Mouse (Mus musculus) midbrain, embryonic 15.5 days (tissue): ENCODE measurements at regions not wholly inside any gene's neighbourhood (a gene's known extent, or its start where the extent isn't known, plus 50 kb on each side); places are given as distances from the start of the nearest gene placed in this dataset.
A peak's percentile ranks its signal among the peaks of the same experiment; 100 is the strongest.

ENCODE experiments used
- ATAC-seq: fragments of 200-750 bp; cut with Nextera tagmentation; replicated peaks from 2 replicates; pipeline ENCODE4 v1.8.0; 2017; ENCODE audit warnings: moderate TSS enrichment
- H3K27ac ChIP-seq: fragments of 300-500 bp; sonication (generic); 2 replicates; pipeline ENCODE4 v1.5.1; 2015; ENCODE audit warnings: mild to moderate bottlenecking, inconsistent platforms
- H3K27me3 ChIP-seq: fragments of 300-500 bp; sonication (generic); replicated peaks from 2 replicates; pipeline ENCODE4 v1.6.1; 2015; ENCODE audit warnings: inconsistent platforms
- H3K36me3 ChIP-seq: fragments of 300-500 bp; sonication (generic); replicated peaks from 2 replicates; pipeline ENCODE4 v1.6.1; 2015; ENCODE audit warnings: inconsistent platforms
- H3K4me1 ChIP-seq: fragments of 300-500 bp; sonication (generic); 2 replicates; pipeline ENCODE4 v1.6.1; 2015; ENCODE audit warnings: inconsistent platforms
- H3K4me2 ChIP-seq: fragments of 300-500 bp; sonication (generic); 2 replicates; pipeline ENCODE4 v1.6.1; 2015; ENCODE audit warnings: inconsistent platforms, mild to moderate bottlenecking, moderate library complexity
- H3K4me3 ChIP-seq: fragments of 300-500 bp; sonication (generic); 2 replicates; pipeline ENCODE4 v1.5.1; 2015; ENCODE audit warnings: mild to moderate bottlenecking, inconsistent platforms
- H3K9ac ChIP-seq: fragments of 300-500 bp; sonication (generic); 2 replicates; pipeline ENCODE4 v1.6.1; 2015; ENCODE audit warnings: mild to moderate bottlenecking, inconsistent platforms
- H3K9me3 ChIP-seq: fragments of 300-500 bp; sonication (generic); 2 replicates; pipeline ENCODE4 v1.6.1; 2016; ENCODE audit warnings: inconsistent platforms
- WGBS: fragments of 180-500 bp; shearing (Covaris S2); methylation state at CpG from one replicate; pipeline ENCODE4 v1.1.7; 2015; ENCODE audit warnings: mixed read lengths; 5-methylcytosine and 5-hydroxymethylcytosine counted together

DNA sequence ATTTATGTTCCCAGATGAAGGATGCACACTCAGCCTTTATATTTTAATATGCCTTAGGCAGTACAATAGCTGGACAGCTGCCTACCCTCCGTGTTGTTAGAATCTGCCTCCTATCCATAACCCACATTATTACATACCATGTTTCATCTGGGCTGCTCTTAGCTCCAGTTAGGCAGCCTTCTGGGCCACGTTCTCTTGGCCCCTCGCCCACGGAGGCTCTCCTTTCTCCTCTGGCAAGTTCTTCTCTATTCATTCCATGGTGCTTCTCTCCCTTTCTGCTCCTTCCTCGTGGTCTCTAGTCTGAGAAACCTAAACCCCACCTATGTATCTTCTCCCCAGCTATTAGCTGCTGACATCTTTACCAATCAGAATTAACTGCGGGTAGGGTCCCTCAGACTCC is 152.7 kb upstream of the Hs6st1 start:
- no peaks in the 10 kb centered on the region for H3K36me3 ChIP-seq
- 93% methylated on average over 6 of the region's 6 CpGs for WGBS
- H3K4me1 ChIP-seq, result peaks cover 9% of the 10 kb centered on the region
- H3K9me3 ChIP-seq, result no peaks in the 10 kb centered on the region
- no peak for ATAC-seq
- no peak overlapping the region for H3K27ac ChIP-seq
- no peak overlapping the region for H3K4me3 ChIP-seq
- H3K27me3 ChIP-seq, result no peaks in the 10 kb centered on the region
- H3K9ac ChIP-seq, result no peak overlapping the region
- no peak overlapping the region for H3K4me2 ChIP-seq

DNA sequence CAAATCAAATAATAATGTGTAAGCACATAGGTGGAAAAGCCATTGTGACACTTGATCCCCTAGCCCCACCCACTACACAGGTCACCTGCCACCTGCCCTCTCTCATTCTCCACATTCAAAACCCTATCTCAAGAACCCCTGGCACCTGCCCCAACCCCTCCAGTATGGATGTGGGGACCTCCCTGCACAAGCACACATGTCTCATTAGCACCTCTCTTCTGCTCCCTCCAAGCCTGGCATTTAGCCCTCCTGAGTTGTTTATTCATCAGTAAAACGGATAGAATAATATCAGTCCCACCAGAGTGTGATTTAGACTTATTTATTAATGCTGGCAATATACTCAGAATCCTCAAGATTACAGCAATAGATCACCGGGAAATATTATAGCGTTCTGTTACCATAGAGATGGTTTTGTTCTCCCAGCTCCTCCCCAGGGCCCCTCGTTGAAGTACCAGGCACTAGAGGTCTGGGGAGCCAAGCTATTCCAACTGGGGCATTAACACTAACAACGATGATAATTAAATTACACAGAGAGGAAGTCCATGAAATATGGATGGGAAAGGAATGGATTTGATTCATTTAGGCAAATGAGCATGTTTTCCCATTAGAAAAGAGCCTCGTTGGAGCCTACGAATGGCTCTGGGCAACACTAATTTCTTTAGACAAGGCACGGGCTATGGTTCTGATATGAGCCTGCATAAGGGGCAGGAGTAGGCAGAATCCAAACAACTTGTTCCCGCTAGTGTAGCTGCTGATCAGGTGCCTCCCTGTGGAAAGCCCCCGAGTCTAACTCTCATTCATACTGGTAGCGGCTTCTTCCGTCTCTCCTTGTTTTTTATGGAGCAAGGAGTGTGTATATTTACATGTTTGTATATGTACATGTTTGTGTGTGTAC is 148.1 kb upstream of the Hs6st1 start:
- H3K9ac ChIP-seq, result no peak overlapping the region
- H3K4me1 ChIP-seq, result peaks cover 9% of the 10 kb centered on the region
- H3K4me2 ChIP-seq, result no peak overlapping the region
- ATAC-seq, result peak; percentile 79
- no peak overlapping the region for H3K4me3 ChIP-seq
- no peaks in the 10 kb centered on the region for H3K9me3 ChIP-seq
- H3K27me3 ChIP-seq, result no peaks in the 10 kb centered on the region
- H3K36me3 ChIP-seq, result no peaks in the 10 kb centered on the region
- WGBS, result 37% methylated on average over 12 of the region's 12 CpGs
- H3K27ac ChIP-seq, result peak overlapping the region; percentile 25; the same call in 1 of the 2 replicates

DNA sequence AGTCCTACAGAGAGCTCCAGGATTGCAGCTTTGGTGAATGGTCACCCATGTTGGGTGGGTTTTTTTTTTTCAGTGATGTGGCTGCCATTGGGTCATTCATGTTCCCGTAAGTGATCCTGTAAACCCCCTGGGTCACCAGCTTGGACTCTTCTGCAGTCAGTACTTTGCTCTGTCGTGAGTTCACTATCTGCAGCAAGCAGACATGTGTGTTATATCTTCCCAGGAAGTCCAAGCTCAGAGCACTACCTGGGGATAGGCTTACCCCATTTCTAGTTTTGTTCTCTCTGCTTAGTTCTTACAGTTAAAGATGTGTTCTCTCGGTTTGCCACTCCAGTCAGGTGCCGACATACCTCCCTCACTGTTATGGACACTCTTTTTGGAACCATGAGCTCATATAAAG is 143.4 kb upstream of the Hs6st1 start:
- H3K9me3 ChIP-seq, result no peaks in the 10 kb centered on the region

DNA sequence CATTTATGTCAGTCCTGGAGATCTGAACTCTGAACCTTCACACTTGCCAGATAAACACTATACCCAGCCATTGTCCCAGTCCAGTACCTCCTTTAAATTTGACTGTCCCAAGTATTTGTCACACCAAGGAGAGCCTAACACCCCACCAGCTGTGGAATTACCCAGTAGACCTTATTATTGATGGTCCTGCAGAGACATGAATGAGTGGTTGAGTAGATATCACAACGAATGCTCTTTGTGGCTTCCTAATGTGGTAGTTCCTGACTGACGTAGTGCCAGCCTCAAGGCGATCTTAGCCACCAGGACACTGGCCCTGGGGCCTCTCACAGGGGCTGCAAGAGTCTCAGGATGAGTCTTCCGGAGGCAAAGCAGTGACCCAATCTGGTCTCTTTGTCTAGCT is 142.9 kb upstream of the Hs6st1 start:
- Histone ChIP-seq H3K4me1 (peaks cover 2% of the 10 kb centered on the region), H3K36me3 (no peaks in the 10 kb centered on the region), H3K4me2 (no peak overlapping the region), H3K27ac (no peak overlapping the region), H3K4me3 (no peak overlapping the region), H3K9me3 (no peaks in the 10 kb centered on the region), H3K27me3 (no peaks in the 10 kb centered on the region), H3K9ac (no peak overlapping the region)
- ATAC-seq, result no peak
- 95% methylated on average over 4 of the region's 4 CpGs for WGBS

More for the DNA sequence above, 143.4 kb upstream of the Hs6st1 start:
- Histone ChIP-seq H3K4me2 (no peak overlapping the region), H3K9ac (no peak overlapping the region), H3K4me1 (peaks cover 7% of the 10 kb centered on the region), H3K27ac (no peak overlapping the region), H3K4me3 (no peak overlapping the region), H3K36me3 (no peaks in the 10 kb centered on the region), H3K27me3 (no peaks in the 10 kb centered on the region)
- WGBS, result 88% methylated on average over 4 of the region's 4 CpGs
- ATAC-seq, result no peak

DNA sequence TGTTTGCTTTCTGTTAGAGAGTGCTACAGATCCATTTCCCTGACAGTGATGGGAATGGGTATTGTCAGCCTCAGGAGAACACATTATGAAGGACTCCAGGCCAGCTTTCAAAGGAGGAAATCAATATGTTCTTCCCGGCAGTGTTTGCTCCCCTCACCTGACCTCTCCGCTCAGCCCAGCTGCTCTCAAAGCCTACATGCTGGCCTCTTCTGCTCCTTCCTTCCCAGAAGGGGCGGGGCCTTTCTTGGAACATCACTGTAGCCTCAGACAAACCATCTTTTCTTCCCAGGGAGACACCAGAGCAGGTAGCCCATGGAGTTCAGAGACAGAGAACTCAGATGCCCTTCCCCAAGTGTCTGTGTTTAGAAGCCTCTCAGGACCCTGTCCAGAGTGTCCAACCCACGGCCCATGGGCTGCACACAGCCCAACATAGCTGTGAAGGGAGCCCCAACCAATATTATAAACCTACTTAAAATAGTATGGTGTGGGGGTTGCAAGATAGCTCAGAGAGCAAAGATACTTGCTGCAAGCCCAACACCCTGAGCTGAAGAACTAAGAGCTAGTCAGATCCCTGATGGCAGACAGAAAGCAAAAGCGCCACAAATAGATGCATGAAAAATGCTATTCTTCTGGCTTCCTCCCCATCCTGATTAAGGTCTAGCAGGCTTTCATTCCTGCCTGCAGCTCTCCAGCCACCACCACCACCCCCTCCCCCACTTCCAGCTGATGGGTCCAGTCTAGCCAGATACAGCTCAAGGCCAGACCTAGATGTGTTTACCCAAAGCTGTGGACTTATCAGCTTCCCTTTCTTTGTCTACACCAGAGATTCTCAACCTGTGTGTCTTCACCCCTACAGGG is 141.8 kb upstream of the Hs6st1 start:
- no peaks in the 10 kb centered on the region for H3K4me1 ChIP-seq
- H3K4me2 ChIP-seq, result no peak overlapping the region
- 66% methylated on average over 5 of the region's 5 CpGs for WGBS
- no peaks in the 10 kb centered on the region for H3K9me3 ChIP-seq
- H3K27me3 ChIP-seq, result no peaks in the 10 kb centered on the region
- no peak overlapping the region for H3K27ac ChIP-seq
- H3K4me3 ChIP-seq, result no peak overlapping the region
- no peak overlapping the region for H3K9ac ChIP-seq
- ATAC-seq, result no peak
- no peaks in the 10 kb centered on the region for H3K36me3 ChIP-seq

DNA sequence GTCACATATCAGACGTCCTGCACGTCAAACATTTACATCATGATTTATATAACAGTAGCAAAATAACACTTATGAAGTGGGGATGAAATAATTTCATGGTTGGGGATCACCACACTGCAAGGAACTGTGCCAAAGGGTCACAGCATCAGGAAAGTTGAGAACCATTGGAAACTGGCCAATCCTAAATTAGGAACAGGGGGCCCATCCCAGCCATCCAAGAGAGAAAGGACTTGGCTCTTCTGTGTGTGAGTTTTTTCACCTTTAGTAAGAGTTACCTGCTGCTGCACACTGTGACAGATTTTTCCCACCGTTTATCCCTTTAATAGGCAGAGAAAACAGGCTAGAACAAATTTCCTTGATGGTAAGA is 141.2 kb upstream of the Hs6st1 start:
- 71% methylated on average over 3 of the region's 3 CpGs for WGBS
- no peaks in the 10 kb centered on the region for H3K9me3 ChIP-seq
- no peak overlapping the region for H3K27ac ChIP-seq
- H3K4me1 ChIP-seq, result no peaks in the 10 kb centered on the region
- no peak overlapping the region for H3K9ac ChIP-seq
- no peaks in the 10 kb centered on the region for H3K27me3 ChIP-seq
- ATAC-seq, result no peak
- no peaks in the 10 kb centered on the region for H3K36me3 ChIP-seq
- H3K4me3 ChIP-seq, result no peak overlapping the region
- H3K4me2 ChIP-seq, result no peak overlapping the region

DNA sequence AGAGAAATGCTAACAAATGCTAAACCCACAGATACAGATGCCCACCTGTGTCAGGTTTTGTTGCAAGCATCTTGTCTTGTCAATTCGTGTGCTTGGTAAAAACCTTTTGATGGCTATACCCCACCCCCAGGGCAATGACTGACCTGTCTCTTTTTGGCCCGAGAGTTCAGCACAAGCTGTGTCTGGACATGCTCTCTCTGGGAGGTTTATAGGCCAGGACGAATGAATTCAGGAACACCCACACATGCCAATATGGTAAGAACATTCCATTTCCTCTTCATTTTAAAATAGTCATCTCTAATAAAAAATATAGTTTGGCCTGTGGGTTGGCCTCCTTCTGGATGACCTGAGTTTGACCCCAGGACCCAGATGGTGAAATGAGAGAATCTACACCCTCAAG is 137.8 kb upstream of the Hs6st1 start:
- H3K4me3 ChIP-seq, result no peak overlapping the region
- no peak overlapping the region for H3K27ac ChIP-seq
- WGBS, result 80% methylated on average over 3 of the region's 3 CpGs
- no peak overlapping the region for H3K4me2 ChIP-seq
- no peaks in the 10 kb centered on the region for H3K4me1 ChIP-seq
- no peak overlapping the region for H3K9ac ChIP-seq
- no peaks in the 10 kb centered on the region for H3K27me3 ChIP-seq
- H3K36me3 ChIP-seq, result no peaks in the 10 kb centered on the region
- ATAC-seq, result no peak
- H3K9me3 ChIP-seq, result no peaks in the 10 kb centered on the region

DNA sequence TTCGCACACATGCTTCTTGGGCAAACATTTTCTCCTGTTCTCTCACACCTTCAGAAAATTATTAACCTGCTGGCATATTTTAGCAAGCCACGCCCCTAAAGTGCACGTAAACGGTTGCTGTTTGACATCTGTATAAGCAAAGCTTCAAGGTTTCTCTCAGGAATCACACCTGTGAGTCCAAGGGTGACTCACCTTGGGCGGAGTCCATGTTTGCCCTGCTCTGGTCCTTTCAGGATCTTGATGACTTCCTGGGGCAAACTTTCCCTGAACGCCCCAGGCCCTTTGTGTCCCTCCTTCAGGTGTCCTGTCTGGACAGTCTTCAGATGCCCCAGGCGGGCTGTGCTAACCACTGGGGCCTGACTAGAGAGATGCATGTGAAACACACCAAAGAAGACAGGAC is 137.1 kb upstream of the Hs6st1 start:
- Histone ChIP-seq H3K4me1 (no peaks in the 10 kb centered on the region), H3K9ac (no peak overlapping the region), H3K4me3 (no peak overlapping the region), H3K27me3 (no peaks in the 10 kb centered on the region), H3K4me2 (no peak overlapping the region), H3K27ac (no peak overlapping the region), H3K36me3 (no peaks in the 10 kb centered on the region), H3K9me3 (no peaks in the 10 kb centered on the region)
- 89% methylated on average over 7 of the region's 7 CpGs for WGBS
- ATAC-seq, result no peak

DNA sequence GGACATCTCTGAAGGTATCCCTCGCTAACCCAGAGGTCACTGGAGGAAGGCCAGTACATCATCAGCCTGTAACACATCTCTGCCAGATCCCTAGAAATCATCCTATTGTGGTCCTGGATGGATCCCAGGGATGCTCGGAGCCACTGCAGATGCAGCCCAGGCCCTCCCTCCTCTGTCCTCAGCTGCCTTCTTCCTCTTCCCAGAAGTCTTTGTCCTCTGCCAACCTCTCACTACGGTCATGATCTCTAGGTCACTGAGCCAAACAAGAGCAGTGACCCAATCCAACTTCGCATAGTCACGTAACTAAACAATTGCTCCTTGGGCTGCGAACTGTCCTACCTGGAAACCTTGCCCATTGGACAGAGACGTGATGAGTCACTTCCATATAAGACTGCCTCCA is 134.7 kb upstream of the Hs6st1 start:
- WGBS, result 89% methylated on average over 7 of the region's 7 CpGs
- H3K4me1 ChIP-seq, result no peaks in the 10 kb centered on the region
- H3K27ac ChIP-seq, result no peak overlapping the region
- H3K4me2 ChIP-seq, result no peak overlapping the region
- no peaks in the 10 kb centered on the region for H3K27me3 ChIP-seq
- no peak overlapping the region for H3K4me3 ChIP-seq
- H3K9me3 ChIP-seq, result no peaks in the 10 kb centered on the region
- no peak for ATAC-seq
- no peak overlapping the region for H3K9ac ChIP-seq
- no peaks in the 10 kb centered on the region for H3K36me3 ChIP-seq

DNA sequence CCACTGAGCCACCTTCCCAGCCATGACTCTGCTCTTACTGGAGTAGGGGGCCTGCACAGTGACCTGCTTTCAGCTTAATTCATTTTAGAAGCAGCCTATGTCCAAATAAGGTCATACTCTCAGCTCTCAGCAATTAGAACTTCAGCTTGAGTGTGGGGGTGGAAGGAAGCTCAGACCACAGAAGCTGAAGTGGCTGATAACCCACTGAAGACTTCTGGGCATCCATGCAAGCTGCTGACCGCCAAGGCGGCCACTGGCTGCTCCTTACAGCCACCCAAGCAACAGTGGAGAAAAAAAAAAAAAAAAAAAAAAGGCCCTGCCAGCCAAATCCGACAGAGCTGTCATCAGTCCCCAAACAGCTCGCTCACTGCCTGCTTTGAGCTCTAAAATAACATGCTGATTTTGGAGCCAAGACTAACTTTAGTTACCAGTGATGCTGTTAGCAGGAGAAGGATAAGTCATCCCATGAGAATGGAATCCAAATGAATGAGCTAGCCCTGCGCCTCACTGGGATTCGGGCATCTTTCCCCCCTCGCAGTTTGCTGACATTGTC is 133.0 kb upstream of the Hs6st1 start:
- Histone ChIP-seq H3K4me3 (no peak overlapping the region), H3K27me3 (no peaks in the 10 kb centered on the region), H3K27ac (no peak overlapping the region), H3K9ac (no peak overlapping the region), H3K4me1 (no peaks in the 10 kb centered on the region), H3K36me3 (no peaks in the 10 kb centered on the region), H3K9me3 (no peaks in the 10 kb centered on the region), H3K4me2 (no peak overlapping the region)
- no peak for ATAC-seq
- WGBS, result 66% methylated on average over 7 of the region's 7 CpGs

DNA sequence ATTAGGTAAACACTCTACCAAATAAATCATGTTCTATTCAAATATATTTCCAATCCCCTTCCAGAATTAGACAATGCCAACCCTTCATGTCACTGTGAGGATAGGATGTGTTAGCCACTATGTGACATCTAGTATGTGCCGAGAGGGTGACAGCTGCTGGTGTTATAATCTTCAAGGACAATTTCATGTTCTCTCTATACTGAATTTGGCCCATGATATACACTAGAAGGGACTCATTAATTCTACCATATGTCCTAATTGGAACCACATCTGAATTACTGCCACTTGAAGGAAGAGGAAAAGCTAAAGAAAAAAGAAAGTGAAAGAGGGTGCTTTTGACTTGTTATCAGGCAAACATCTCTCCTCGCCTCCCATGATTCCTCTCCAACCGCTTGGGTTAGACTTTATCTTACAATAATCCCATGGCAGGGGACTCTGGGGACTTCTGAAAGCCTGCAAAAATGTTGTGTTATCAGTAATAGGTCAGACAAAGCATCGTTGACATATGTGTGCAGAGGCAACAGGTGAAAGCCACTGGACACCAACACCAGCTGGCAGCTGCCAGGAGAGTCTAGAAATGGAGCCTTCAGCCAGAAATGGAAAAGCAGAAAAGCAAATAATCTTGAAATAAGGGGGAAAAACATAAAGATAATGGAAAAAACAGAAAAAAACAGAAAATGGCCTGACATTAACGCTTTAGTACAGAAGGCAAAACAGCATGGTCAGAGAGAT is 131.7 kb upstream of the Hs6st1 start:
- H3K27me3 ChIP-seq, result no peaks in the 10 kb centered on the region
- ATAC-seq, result no peak
- no peak overlapping the region for H3K4me2 ChIP-seq
- H3K4me3 ChIP-seq, result no peak overlapping the region
- no peaks in the 10 kb centered on the region for H3K9me3 ChIP-seq
- no peaks in the 10 kb centered on the region for H3K36me3 ChIP-seq
- peaks cover 4% of the 10 kb centered on the region for H3K4me1 ChIP-seq
- 73% methylated on average over 5 of the region's 5 CpGs for WGBS
- no peak overlapping the region for H3K9ac ChIP-seq
- H3K27ac ChIP-seq, result no peak overlapping the region

DNA sequence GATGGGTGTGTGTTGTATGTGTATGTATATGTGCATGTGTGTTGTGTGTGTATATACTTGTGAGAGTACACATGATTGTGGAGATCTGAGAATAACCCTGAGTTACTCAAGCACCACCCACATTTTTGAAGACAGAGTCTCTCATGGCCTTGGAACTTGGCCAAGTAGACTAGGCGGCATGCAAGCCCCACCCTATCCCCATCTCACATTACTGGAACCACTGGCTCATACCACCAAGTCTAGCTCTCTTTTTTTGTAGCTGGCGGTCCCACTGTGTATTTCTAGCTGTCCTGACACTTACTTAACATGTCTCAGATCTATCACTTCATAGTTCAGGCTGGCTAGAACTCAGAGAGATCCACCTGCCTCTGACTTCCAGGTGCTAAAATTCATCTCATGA is 128.0 kb upstream of the Hs6st1 start:
- Histone ChIP-seq H3K27me3 (no peaks in the 10 kb centered on the region), H3K36me3 (no peaks in the 10 kb centered on the region), H3K9me3 (no peaks in the 10 kb centered on the region), H3K4me1 (peaks cover 31% of the 10 kb centered on the region), H3K27ac (no peak overlapping the region), H3K9ac (no peak overlapping the region), H3K4me3 (no peak overlapping the region), H3K4me2 (no peak overlapping the region)
- whole genome bisulfite sequencing, result 83% methylated on average over 2 of the region's 2 CpGs
- ATAC-seq, result no peak
